Mouse (Mus musculus) liver, embryonic 14.5 days (tissue): ENCODE measurements at regions not wholly inside any gene's neighbourhood (a gene's known extent, or its start where the extent isn't known, plus 50 kb on each side); places are given as distances from the start of the nearest gene placed in this dataset.

Source experiments
- ATAC-seq: fragments of 200-750 bp; cut with Nextera tagmentation; 2 replicates; pipeline ENCODE4 v1.8.0; 2017; ENCODE audit warnings: moderate number of reproducible peaks, mild to moderate bottlenecking, moderate library complexity; ENCODE audit not compliant: insufficient read depth
- DNase-seq, 3 experiments: peaks; one replicate each; pipeline ENCODE4 v3.0.0-alpha.2; 2012 to 2013; ENCODE audit warnings: low read depth in 3 of 3, low spot score in 3 of 3
- H3K27ac ChIP-seq: fragments of 300-500 bp; sonication (generic); 2 replicates; pipeline ENCODE4 v1.5.1; 2014; ENCODE audit warnings: moderate library complexity, mild to moderate bottlenecking, control low read depth, inconsistent platforms
- H3K27me3 ChIP-seq: fragments of 300-500 bp; sonication (generic); 2 replicates; pipeline ENCODE4 v1.6.1; 2014; ENCODE audit warnings: mild to moderate bottlenecking, low read length, moderate library complexity; ENCODE audit not compliant: control insufficient read depth, insufficient read depth
- H3K36me3 ChIP-seq: fragments of 300-500 bp; sonication (generic); replicated peaks from 2 replicates; pipeline ENCODE4 v1.6.1; 2014; ENCODE audit warnings: low read depth; ENCODE audit not compliant: control insufficient read depth, insufficient read depth
- H3K4me1 ChIP-seq, 2 experiments: fragments of 200-500 bp in 1 of 2; fragments of 300-500 bp in 1 of 2; sonication (generic) in 1 of 2; replicated peaks; 2 replicates each; pipeline ENCODE4 v1.6.1; 2012 to 2014; ENCODE audit warnings: antibody characterized with exemption in 1 of 2, inconsistent platforms in 1 of 2, low read length in 1 of 2; ENCODE audit not compliant: control insufficient read depth in 2 of 2, insufficient read depth in 2 of 2
- H3K4me2 ChIP-seq: fragments of 300-500 bp; sonication (generic); 2 replicates; pipeline ENCODE4 v1.6.1; 2014; ENCODE audit warnings: low read depth, mild to moderate bottlenecking, control low read depth, moderate library complexity
- H3K4me3 ChIP-seq, 2 experiments: fragments of 200-500 bp in 1 of 2; fragments of 300-500 bp in 1 of 2; sonication (generic) in 1 of 2; 2 replicates each; pipeline ENCODE4 v1.5.1; 2012 to 2014; ENCODE audit warnings: low read depth in 2 of 2, low read length in 2 of 2, mild to moderate bottlenecking in 2 of 2, control low read depth in 1 of 2, inconsistent platforms in 1 of 2, moderate library complexity in 1 of 2; ENCODE audit not compliant: insufficient read depth in 1 of 2
- H3K9ac ChIP-seq: fragments of 300-500 bp; sonication (generic); replicated peaks from 2 replicates; pipeline ENCODE4 v1.6.1; 2014; ENCODE audit warnings: mild to moderate bottlenecking, control low read depth, moderate library complexity
- H3K9me3 ChIP-seq: fragments of 300-500 bp; sonication (generic); 2 replicates; pipeline ENCODE4 v1.6.1; 2016; ENCODE audit warnings: low read length, mixed read lengths; ENCODE audit not compliant: control insufficient read depth
- CTCF ChIP-seq: IDR thresholded peaks from 2 replicates; pipeline ENCODE4 v1.5.1; 2016; ENCODE audit warnings: antibody characterized with exemption, low read depth, control low read depth
- EP300 ChIP-seq: IDR thresholded peaks from 2 replicates; pipeline ENCODE4 v1.6.1; 2016; ENCODE audit warnings: antibody characterized with exemption, low read depth
- WGBS: fragments of 180-500 bp; shearing (Covaris S2); extraction: QIAGEN DNeasy Blood & Tissue Kit; methylation state at CpG from one replicate; pipeline ENCODE4 v1.1.7; 2014; ENCODE audit not compliant: insufficient replicate concordance; 5-methylcytosine and 5-hydroxymethylcytosine counted together

DNA sequence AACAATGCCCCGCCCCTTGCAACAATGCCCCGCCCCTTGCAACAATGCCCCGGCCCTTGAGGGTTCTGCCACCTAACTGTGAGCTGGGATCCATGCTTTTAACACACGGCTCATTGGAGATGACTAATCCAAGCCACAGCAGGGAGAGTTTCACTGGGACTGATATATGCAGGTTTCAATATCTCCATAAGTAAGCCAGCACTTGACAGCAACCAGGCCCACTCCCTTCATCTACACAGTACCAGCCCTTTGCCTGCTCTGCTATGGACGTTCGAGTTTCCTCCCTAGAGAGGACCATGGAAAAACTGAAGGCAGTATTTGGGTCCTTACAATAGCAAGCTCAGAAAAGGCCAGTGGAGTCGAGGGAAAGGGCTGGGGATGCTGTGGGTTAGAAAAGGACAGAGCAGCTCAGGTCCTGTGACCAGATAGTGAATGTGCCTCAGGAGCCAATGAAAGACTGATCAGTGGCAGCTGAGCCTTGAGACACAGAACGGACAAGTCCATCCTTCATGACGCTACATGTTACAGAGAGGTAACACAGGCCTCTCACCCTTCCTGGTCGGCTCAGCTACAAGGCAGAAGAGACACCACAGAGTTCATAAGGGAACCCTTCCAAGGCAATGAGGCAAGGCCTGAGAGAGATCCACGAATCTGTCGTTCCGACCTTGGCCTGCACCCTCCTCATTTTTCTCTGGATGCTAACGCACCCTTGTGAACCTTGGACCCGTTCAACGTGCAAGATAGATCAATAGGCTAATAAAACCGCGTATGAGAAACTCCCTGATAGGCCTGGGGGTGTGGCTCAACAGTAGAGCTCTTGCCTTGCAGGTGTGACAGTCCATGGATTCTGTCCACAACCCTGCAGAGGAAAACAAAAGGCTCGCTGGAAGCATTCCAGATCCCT is 114.5 kb downstream of the Sp3 start:
- TF ChIP-seq EP300 (no peak), CTCF (no peak)
- DNase-seq (no peak), ATAC-seq (no peak)
- Histone ChIP-seq H3K9me3 (no peaks in the 10 kb centered on the region), H3K9ac (no peak overlapping the region), H3K27ac (no peak overlapping the region), H3K27me3 (no peaks in the 10 kb centered on the region), H3K4me1 (no peaks in the 10 kb centered on the region), H3K36me3 (no peaks in the 10 kb centered on the region), H3K4me3 (no peak overlapping the region), H3K4me2 (no peak overlapping the region)
- WGBS: 48% methylated on average over 19 of the region's 19 CpGs

DNA sequence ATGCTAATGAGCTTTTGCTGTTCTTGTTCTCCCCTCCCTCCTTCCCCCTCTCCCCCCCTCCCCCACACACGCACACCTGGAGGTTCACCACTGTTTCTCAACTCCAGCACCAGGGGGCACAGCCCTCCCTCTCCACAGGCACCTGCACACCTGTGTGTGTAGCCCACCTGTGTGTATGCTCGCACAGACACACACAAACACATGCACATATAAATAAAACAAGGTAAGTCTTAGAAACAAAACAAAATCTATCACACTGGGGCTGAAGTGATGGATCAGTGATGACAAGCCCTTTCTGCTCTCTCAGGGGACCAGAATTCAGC is 113.9 kb downstream of the Sp3 start:
- Histone ChIP-seq H3K27me3 (no peaks in the 10 kb centered on the region), H3K4me2 (no peak overlapping the region), H3K4me1 (no peaks in the 10 kb centered on the region), H3K36me3 (no peaks in the 10 kb centered on the region), H3K9me3 (no peaks in the 10 kb centered on the region), H3K9ac (no peak overlapping the region), H3K27ac (no peak overlapping the region), H3K4me3 (no peak overlapping the region)
- DNase-seq: no peak
- no peak for ATAC-seq
- TF ChIP-seq EP300 (no peak), CTCF (0 out of 2 replicates have a peak, but pooled peaks have one; percentile 4)
- WGBS: 36% methylated on average over 2 of the region's 2 CpGs

GRCm38 (mm10) chr2:72868173-72868572 is 112.1 kb downstream of the Sp3 start:
- ATAC-seq: no peak
- 79% methylated on average over 3 of the region's 3 CpGs for WGBS
- Histone ChIP-seq H3K4me3 (no peak overlapping the region), H3K4me2 (no peak overlapping the region), H3K27ac (no peak overlapping the region), H3K27me3 (no peaks in the 10 kb centered on the region), H3K9ac (no peak overlapping the region), H3K4me1 (no peaks in the 10 kb centered on the region), H3K9me3 (no peaks in the 10 kb centered on the region), H3K36me3 (no peaks in the 10 kb centered on the region)
- TF ChIP-seq EP300 (no peak), CTCF (no peak)
- no peak for DNase-seq

DNA sequence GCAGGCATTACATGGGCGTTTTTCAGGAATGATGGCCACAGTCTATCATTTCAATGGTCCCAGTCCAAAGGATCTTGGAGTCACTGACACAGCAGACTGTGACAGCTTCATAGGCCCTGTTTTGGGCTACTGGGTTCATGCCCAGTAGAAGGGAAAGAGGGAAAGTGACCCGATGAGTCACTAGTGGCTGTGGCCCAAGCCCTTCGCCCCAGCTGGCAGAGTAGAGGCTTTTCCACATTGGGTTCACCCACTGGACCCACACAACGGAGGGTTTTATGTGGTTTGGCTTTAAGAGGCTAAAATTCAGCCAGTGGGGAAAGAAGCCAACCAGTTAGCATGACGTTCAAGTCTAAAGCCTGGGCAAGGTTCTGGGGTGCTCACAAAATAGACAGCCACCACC is 108.4 kb downstream of the Sp3 start:
- DNase-seq (no peak), ATAC-seq (no peak)
- H3K27ac ChIP-seq: no peak overlapping the region
- no peak for TF ChIP-seq EP300
- TF ChIP-seq CTCF: no peak
- no peaks in the 10 kb centered on the region for H3K27me3 ChIP-seq
- WGBS: 59% methylated on average over 5 of the region's 5 CpGs
- H3K4me1 ChIP-seq: no peaks in the 10 kb centered on the region
- H3K9ac ChIP-seq: no peak overlapping the region
- no peaks in the 10 kb centered on the region for H3K36me3 ChIP-seq
- no peak overlapping the region for H3K4me2 ChIP-seq
- no peaks in the 10 kb centered on the region for H3K9me3 ChIP-seq
- no peak overlapping the region for H3K4me3 ChIP-seq

DNA sequence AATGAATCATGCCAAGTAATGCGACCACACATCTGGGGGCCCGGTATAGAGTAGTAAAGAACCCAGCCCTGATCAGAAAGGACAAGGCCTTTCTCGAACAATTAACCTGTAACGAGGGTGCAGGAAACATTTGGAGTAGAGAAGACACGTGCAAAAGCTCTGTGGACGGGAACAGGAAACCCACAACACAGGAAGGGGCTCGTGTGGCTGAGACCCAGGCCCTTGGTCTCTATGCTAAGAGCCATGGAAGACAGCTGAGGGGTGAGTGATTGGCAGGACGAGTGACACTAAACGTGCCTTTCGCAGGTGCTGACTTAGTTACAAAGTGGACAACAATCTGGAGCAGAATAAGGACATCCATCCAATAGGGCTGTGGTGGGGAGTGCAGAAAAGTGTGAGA is 106.3 kb downstream of the Sp3 start:
- Histone ChIP-seq H3K9ac (no peak overlapping the region), H3K27ac (no peak overlapping the region), H3K9me3 (no peaks in the 10 kb centered on the region), H3K4me3 (no peak overlapping the region), H3K36me3 (no peaks in the 10 kb centered on the region), H3K4me1 (no peaks in the 10 kb centered on the region), H3K27me3 (no peaks in the 10 kb centered on the region), H3K4me2 (no peak overlapping the region)
- WGBS: 19% methylated on average over 10 of the region's 10 CpGs
- TF ChIP-seq CTCF (no peak), EP300 (no peak)
- no peak for ATAC-seq
- DNase-seq: no peak
